Mouse (Mus musculus) splenic B cell, adult 2 months (primary cell): ENCODE measurements around the gene H13.

Experiments used
- DNase-seq: peaks from one replicate; pipeline ENCODE4 v3.0.0-alpha.2; 2011; ENCODE audit warnings: low read depth, low spot score
- H3K27me3 ChIP-seq: 2 replicates; pipeline ENCODE4 v1.6.1; 2012; ENCODE audit warnings: mild to moderate bottlenecking, low read length, moderate library complexity, mixed read lengths; ENCODE audit not compliant: control insufficient read depth, poor library complexity, insufficient read depth, severe bottlenecking
- H3K36me3 ChIP-seq: 2 replicates; pipeline ENCODE4 v1.6.1; 2012; ENCODE audit warnings: mild to moderate bottlenecking, low read length, moderate library complexity, mixed read lengths; ENCODE audit not compliant: control insufficient read depth, poor library complexity, insufficient read depth, severe bottlenecking

H13 gene

DNA sequence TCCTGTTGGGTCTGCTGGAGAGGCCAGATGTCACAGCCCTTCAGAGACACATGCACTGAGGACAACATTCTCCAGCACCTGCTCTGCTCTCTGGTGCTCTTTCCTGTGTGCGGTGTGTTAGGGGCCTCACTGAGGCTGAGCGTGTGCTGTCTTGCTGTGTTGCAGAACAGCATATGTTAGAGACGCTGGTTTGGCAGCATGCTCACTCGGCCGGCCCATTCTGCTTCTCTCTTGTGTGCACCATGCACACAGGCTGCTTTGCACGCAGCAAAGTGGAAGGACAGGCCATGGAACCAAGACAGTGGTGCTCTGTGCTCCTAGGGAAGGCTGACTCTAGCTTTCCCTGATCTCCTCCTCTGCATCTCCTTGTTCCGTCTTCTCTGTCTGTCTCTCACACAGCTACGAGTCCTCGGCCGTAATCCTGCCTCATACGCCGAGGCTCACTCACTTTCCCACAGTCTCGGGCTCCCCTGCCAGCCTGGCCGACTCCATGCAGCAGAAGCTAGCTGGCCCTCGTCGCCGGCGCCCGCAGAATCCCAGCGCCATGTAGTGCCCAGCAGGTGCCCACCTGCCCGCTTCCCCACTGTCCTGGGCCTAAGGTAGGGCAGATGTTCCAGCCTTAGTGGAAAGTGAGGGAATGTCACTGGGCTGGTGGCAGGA lies 34.5 kb downstream of the H13 start:
- H3K27me3 ChIP-seq, result no peaks in the 10 kb centered on the region
- DNase-seq, result no peak
- peaks cover 15% of the 10 kb centered on the region for H3K36me3 ChIP-seq

DNA sequence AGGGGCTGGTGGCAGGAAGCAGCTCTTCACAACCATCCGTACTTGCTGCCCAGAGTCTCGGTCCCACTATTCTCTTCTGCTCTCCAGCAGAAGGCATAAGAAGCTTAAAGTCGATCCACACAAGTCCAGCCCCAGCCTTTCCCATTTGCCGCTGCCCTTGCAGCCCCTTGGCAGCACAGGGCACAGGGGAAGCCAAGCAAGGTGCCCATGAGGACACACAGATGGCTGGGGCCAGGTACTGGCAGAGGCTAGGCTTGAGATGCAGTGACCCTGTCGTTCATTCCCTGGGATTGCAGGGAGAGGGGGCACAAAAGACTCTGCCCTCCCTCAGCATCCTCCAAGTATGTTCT lies 35.0 kb downstream of the H13 start:
- H3K27me3 ChIP-seq, result no peaks in the 10 kb centered on the region
- peaks cover 15% of the 10 kb centered on the region for H3K36me3 ChIP-seq
- no peak for DNase-seq

DNA sequence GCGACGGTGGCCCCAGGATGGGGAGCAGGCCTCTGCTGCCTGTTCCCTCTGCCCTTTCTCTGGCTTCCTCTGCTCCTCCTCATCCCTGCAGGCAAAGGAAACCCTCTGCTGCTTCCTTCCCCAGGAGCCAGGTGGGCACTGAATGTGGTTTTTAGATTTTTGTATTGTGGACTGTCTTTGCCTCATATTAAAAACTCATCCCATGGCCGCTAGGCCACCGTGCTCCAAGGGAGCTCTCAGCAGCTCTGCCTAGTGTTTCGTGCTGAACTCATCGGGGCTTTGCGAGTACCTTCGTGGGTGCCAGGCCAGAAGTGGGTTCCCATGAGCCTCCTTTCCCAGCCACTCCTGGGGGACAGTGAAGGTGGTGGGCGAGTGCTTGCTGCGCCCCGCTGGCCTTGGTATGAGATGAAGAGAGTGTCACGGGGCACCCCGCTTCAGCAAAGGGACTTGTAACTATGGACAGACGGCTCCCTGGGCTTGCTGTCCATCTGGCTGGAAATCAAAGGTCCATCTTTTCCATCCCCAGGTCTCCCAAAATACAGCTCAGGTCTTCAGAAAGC lies 35.6 kb downstream of the H13 start:
- Histone ChIP-seq H3K36me3 (peaks cover 15% of the 10 kb centered on the region), H3K27me3 (no peaks in the 10 kb centered on the region)
- DNase-seq, result no peak

DNA sequence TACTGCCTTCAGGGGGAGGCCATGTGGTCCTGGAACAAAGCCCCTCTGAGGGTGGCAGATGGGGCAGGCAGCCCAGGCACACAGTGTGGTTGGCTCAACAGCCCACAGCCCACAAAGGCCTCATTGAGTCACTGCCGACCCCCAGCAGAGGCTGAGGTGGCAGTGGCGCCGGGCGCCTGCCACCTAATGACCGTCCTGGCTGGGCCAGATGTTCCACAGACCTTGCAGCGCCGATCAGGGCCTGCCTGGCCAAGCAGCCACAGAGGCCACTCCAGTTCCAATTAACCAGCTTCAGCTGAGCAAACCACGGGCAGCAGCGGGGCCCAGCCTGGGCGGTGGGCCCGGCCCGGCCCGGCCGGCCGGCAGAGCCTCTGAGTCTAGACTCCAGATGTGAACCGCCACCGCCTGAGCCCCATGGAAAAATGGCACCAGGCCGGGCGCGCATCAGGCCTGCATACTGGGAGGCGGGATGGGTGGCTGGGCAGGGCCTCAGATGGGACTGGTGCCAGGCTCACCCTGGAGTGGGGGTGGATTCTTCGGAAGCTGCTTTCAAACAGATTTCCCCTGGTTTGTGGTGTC lies 36.8 kb downstream of the H13 start:
- Histone ChIP-seq H3K27me3 (no peaks in the 10 kb centered on the region), H3K36me3 (peaks cover 10% of the 10 kb centered on the region)
- no peak for DNase-seq

DNA sequence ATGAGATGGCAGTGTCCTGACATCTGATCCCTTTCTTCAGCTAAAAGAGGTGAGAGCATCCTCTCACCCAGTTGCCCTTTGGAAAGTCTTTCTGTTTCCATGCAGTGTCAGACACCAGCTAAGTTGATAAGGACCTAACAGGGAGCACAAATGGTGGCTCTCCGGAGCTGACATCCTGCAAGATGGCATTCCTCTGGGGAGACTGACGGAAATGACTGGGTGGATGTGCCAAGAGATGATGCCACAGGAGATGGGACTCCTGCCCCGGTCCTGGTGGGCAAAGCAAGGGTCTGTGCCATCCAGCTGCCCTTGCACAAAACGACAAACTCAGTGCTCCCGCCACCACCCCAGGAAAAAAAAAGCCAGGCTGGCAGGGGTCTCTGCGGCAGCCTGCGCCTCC lies 37.9 kb downstream of the H13 start:
- DNase-seq, result no peak
- H3K36me3 ChIP-seq, result peaks cover 10% of the 10 kb centered on the region
- H3K27me3 ChIP-seq, result no peaks in the 10 kb centered on the region

DNA sequence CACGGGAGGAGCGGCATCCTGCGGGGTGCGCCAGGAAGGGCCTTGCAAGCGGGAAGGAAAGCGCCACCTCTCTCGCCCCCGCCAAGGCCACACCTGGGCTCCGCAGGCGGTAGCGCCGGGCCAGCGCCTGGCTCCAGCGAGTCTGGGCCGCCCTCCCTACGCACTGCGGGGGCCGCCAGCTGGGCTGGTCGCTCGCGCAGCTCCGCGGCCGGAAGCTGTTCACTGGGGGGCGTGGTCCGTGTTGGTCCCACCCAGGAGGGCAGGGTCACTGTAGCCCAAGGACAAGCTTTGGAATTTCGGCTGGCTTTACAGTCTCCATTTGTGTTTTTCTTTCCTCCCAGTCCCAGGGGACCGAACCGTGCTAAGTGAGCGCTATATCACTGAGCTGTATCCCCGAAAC lies 38.4 kb downstream of the H13 start:
- Histone ChIP-seq H3K36me3 (peaks cover 8% of the 10 kb centered on the region), H3K27me3 (no peaks in the 10 kb centered on the region)
- DNase-seq, result no peak

DNA sequence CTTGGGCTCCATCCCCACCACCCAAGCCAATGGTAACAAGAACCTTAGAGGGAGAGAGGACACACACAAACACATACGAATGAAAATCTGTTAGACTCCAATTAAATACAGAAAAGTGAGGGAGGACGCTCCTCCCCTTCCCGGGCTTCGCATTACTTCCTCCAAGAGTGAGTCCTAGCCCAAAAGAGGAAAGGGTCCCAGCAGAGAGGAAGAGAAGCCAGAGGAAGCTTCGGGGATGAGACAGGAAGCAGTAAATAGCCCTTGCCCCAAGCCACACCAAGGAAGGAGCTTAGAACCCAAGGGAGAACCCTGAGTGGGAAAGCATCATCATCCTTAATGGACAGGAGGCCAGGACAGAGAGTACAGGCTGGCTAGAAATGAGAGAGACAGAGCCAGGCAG lies 39.8 kb downstream of the H13 start:
- Histone ChIP-seq H3K27me3 (no peaks in the 10 kb centered on the region), H3K36me3 (peaks cover 7% of the 10 kb centered on the region)
- DNase-seq, result no peak

DNA sequence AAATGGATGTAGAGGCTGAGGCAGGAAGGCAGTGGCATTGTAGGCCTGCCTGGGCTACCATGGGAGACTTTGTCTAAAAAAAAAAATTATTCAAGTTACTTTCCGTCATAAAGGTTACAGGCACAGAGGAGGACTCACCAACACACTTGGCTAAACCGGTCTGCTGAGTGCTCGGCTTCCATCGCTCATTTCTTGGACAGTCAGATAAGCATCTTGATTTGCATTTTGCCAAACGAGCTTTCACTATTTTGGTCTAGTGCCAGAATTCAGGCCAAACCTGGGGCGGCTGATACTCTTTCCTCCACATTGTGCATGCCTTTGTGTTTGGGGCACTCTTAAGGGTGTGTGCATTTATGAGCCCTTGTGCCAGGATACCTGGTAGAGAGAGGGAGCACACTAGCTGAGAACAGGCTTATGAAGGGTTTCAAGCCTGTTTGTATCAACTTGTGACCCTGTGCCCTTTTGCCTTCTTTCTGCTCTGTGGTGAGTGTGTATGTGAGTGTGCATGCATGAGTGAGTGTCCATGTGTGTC lies 47.0 kb downstream of the H13 start:
- Histone ChIP-seq H3K27me3 (no peaks in the 10 kb centered on the region), H3K36me3 (no peaks in the 10 kb centered on the region; the same call in 1 of the 2 replicates)
- DNase-seq, result no peak

DNA sequence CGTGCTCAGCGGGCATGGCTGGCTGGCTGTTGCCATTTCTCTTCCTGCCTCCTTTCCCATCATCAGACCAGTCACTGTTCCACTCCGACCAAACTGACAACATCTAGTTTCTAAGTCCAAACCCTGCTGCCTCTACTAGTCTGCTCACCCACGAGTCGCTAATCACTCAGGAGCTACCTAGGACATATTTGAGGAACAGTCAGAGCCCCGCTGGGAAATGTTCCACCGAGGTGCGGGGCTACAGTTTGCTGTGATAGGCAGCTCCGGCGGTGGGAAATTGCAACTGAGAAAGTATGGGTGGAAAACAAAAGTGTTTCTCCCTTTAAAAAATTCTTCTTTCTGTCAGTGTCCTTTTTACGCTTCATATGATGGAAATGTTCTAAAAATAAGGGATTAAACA lies 48.4 kb downstream of the H13 start:
- Histone ChIP-seq H3K36me3 (no peaks in the 10 kb centered on the region; the same call in 1 of the 2 replicates), H3K27me3 (no peaks in the 10 kb centered on the region)
- no peak for DNase-seq

DNA sequence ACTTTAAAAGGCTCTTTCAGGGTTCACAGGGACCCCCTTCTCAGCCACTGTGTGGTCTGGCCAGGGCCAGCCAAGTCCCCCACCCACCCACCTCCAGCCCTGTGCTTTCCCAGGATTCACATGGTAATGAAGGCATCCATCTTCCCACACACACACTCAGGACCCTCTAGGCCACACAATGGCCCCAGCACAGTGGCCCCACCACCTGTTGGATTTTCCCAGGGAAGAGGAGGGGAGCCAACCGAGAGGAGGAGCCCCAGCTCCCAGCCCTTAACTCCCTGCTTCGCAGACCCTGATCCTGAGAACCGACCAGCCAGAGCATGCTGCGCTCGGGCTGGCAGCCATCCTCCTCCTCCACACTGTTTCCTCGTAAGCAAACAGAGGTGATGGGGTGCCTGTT lies 48.8 kb downstream of the H13 start:
- Histone ChIP-seq H3K36me3 (no peaks in the 10 kb centered on the region; the same call in 1 of the 2 replicates), H3K27me3 (no peaks in the 10 kb centered on the region)
- DNase-seq, result no peak

DNA sequence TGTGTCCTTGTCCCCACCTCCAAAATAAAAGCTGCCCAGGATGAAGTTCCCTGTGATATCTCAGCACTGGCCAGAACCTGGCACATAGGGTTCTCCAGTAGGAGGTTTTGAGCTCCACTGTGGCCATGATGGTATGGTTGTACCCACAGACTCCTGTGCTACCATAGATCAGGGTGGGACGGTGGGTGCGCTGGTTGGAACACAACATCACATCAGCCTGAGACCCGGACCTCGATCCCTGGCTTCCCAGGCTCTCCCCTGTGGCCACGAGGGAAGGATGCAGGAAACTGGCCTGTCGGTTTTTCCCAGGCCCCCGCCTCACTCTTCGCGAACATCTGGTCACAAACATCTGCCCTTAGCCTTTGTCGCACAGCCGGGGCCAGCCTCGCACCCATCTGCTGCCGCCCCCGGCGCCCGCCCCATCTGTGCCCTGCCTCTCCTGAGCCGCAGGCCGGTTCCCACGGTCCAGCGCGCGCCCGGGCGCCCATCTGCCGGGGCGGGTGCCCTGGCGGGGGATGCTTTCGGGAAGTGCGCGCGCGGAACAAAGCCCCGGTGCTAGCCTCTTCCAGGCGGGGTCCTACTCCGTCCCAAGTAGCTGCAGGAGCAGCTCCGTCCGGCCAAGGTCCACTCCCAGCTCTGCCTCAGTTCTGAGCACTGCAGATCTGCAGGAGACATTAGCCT lies 54.5 kb downstream of the H13 start:
- Histone ChIP-seq H3K27me3 (no peaks in the 10 kb centered on the region), H3K36me3 (no peaks in the 10 kb centered on the region)
- DNase-seq, result no peak

DNA sequence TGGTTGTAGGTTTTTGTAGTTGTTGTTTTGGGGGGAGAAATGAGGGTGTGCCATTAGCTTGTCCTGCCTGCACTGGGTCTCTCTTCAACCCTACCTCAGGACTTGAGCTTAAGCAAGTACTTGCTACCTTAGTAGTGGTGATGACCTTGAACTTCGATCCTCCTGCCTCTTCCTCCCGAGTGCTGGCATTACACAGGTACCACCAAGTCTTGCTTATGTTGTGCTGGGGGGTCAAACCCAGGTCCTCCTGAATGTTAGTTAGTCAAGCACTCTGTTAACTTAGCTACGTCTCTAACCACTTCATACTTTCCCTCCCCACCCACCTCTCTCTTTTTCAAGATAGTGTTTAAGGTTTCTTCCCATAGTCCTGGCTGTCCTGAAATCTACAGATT lies 55.1 kb downstream of the H13 start:
- no peak for DNase-seq
- H3K27me3 ChIP-seq, result no peaks in the 10 kb centered on the region
- H3K36me3 ChIP-seq, result no peaks in the 10 kb centered on the region

DNA sequence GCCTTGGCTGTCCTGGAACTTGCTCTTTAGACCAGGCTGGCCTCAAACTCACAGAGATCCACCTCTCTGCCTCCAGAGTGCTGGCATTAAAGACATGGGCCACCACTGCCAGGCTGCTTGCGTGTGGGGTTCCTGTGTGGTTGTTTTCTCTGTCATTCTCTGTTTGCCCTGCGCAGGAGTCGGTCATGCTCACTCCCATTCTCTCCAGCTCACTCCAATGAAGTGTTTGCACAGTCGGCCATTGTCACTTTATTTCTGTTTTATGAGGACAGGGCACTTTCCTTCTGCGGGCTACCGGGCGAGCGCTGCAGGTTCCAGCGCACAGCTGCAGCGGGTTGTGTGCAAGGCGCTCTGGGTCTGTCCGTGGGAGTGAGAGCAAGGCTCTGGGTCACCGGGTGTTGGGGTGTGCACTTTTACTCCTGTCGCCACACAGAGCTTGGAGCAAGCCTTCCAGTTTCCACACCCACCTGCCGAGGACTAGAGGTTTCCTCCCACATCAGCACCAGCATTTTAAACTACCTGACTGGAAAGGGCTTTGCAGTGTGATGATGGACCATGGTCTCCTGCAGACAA lies 56.0 kb downstream of the H13 start:
- H3K36me3 ChIP-seq, result no peaks in the 10 kb centered on the region
- no peak for DNase-seq
- no peaks in the 10 kb centered on the region for H3K27me3 ChIP-seq

DNA sequence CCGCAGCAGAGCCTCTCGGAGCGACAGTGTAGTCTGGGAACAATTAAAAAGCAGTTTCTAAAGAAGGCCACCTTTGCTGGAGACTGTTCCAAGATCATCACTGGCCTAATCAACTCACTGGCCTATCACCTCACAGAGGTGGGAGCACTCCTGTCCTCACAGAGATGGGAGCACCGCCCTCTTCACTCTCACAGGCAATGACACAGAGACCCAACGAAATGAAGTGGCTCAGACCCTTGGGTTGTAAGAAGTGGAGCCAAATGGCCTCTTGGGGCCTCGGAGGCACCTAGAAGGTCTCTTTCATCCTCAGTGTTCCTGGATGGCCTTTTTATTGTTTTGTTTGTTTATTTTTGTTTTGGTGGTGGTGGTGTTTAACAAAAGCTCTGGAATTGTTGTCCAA lies 57.0 kb downstream of the H13 start:
- DNase-seq, result no peak
- no peaks in the 10 kb centered on the region for H3K36me3 ChIP-seq

DNA sequence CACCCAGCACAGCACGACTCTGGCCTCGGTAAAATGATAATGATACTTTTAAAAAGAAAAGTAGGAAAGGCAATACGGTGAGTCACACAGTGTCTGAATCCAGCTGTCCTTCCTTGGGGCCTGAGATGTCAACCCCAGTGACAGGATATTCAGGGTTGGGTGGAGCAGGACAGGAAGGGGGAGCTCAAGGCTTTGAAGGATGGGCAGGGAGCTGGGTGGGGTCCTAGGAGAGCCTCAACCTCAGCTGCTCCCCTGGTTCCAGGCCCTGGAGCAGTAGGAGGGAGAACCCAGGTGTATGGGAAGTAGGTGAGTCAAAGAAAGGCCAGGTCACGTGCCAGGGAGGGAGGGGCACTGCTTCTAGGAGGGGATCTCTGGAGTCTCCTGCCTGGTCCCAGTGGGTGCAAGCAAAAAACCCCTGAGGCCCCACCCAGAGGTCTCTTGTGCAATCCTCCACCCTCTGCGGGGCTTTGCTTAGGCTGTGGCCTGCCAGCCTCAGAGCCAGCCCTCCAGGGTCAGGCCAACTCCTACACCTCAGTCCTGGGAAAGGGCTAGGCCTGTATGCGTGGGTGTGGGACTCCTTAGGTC lies 57.6 kb downstream of the H13 start:
- Histone ChIP-seq H3K27me3 (no peaks in the 10 kb centered on the region), H3K36me3 (no peaks in the 10 kb centered on the region)
- no peak for DNase-seq

More for the DNA sequence above, 57.0 kb downstream of the H13 start:
- no peaks in the 10 kb centered on the region for H3K27me3 ChIP-seq
